Mouse (Mus musculus): ENCODE results near the gene Pheta2. TPM values are rescaled to one million over a fixed set of nuclear protein-coding genes. Genes with fewer than 3 reads are reported as not detected.

The Pheta2 gene
- 1 to 10 TPM; 2.7 to 5.1 (median 4.0) TPM for polyA plus RNA-seq (2017; shearing (Covaris generic))

GRCm38 (mm10) chr15:82338593-82339112, at the start of gene Pheta2, which contains the start of the genes Naga and Smdt1:
Pheta2 (plus strand) TSS chr15:82338942.
Naga (minus strand) TSS chr15:82338925.
Smdt1 (plus strand) TSS chr15:82338959.
- ATAC-seq = peak; percentile 95

- peak; percentile 74 for ATAC-seq
Measured at GRCm38 (mm10) chr15:82290252-82290651, 48.5 kb upstream of the Pheta2 start.

- no peak for ATAC-seq
Measured at GRCm38 (mm10) chr15:82292851-82293250, 45.9 kb upstream of the Pheta2 start.

GRCm38 (mm10) chr15:82293271-82293711, 45.5 kb upstream of the Pheta2 start:
- ATAC-seq = no peak

GRCm38 (mm10) chr15:82294059-82294458, 44.7 kb upstream of the Pheta2 start:
- ATAC-seq = no peak

GRCm38 (mm10) chr15:82298764-82299561, 39.8 kb upstream of the Pheta2 start, which contains the start of gene Wbp2nl:
Wbp2nl (plus strand) TSS chr15:82298954.
- ATAC-seq = no peak

GRCm38 (mm10) chr15:82307107-82307506, 31.6 kb upstream of the Pheta2 start:
- ATAC-seq = no peak

- no peak for ATAC-seq
Measured at GRCm38 (mm10) chr15:82308416-82308815, 30.3 kb upstream of the Pheta2 start.

GRCm38 (mm10) chr15:82317839-82318238, 20.9 kb upstream of the Pheta2 start:
- ATAC-seq = no peak

- no peak for ATAC-seq
Measured at GRCm38 (mm10) chr15:82319613-82320012, 19.1 kb upstream of the Pheta2 start.

GRCm38 (mm10) chr15:82322195-82322594, 16.5 kb upstream of the Pheta2 start:
- no peak for ATAC-seq

GRCm38 (mm10) chr15:82325382-82325781, 13.4 kb upstream of the Pheta2 start:
- ATAC-seq = peak; percentile 28

- no peak for ATAC-seq
Measured at GRCm38 (mm10) chr15:82335194-82335593, 3.5 kb upstream of the Pheta2 start.

- ATAC-seq = no peak
Measured at GRCm38 (mm10) chr15:82336629-82337028, 2.1 kb upstream of the Pheta2 start.

- ATAC-seq = no peak
Measured at GRCm38 (mm10) chr15:82337875-82338274, 867 bp upstream of the Pheta2 start.

GRCm38 (mm10) chr15:82339150-82339549, 408 bp downstream of the Pheta2 start:
- ATAC-seq = no peak

- ATAC-seq = no peak
Measured at GRCm38 (mm10) chr15:82339634-82340254, 1.0 kb downstream of the Pheta2 start.

- ATAC-seq = no peak
Measured at GRCm38 (mm10) chr15:82340414-82341035, 1.8 kb downstream of the Pheta2 start.

- no peak for ATAC-seq
Measured at GRCm38 (mm10) chr15:82341036-82341501, 2.3 kb downstream of the Pheta2 start.

GRCm38 (mm10) chr15:82341675-82342542, 3.2 kb downstream of the Pheta2 start:
- no peak for ATAC-seq

- no peak for ATAC-seq
Measured at GRCm38 (mm10) chr15:82342543-82342935, 3.8 kb downstream of the Pheta2 start.

All from inflammation-experienced regulatory T-cells, adult 6 months (primary cell).